Mouse (Mus musculus) induced T-regulatory cell, adult 2 months (primary cell): Measurements from ENCODE around the gene Arf6.

Source experiments
- DNase-seq: peaks from one replicate; pipeline ENCODE4 v3.0.0-alpha.2; 2012; ENCODE audit warnings: low read depth

The Arf6 gene

DNA sequence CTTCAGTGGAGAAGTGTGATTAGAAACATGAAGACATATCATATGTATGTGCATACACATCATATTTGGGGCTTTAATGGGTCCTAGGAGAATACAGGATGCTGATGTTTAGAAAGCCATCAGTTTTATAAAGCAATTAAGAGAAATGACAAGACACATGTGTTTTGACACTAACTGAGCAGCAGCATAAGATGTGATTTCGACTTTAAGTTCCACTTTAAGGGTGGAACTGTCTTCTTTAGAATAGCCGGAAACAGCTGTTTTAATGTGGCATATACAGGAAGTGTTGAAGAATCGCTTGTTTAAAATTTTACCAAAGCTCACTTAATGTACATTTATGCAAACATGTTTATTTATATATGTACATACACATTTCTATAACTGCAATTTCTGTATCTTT lies 41.4 kb downstream of the Arf6 start:
- DNase-seq: peak; percentile 68

DNA sequence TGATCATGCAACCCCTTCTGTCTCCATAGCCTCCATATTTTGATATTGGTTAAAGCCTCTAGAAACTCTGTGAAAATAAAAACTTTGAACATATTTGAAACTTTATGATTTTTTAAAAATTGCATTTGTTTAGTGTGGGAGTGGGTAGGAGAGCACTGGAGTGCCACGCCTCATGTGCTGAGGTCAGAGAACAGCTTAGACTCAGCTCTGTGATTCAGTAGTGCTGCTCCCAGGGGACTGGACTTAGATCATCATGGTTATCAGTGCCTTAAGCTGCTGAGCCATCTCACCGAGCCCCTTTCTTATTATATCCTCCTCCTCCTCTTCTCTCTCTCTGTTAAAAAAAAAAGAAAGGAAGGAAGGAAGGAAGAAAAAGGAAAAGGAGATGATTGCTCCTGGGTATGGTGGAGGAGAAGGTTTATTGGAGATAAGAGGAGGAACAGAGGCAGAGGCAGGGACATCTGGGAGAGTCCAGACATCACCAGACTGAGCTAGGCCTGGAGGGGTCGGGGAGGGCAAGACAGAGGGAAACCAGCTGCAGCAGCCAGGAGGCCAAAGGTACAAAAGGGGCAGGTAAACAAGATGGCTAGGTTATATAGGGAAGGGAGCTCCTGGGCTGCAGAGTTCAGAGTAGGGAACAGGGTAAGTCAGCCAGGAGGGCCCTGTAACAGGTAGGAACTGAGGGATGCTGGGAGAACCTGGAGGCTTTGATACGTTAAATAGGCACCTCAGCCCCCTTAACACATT lies 43.0 kb downstream of the Arf6 start:
- no peak for DNase-seq

DNA sequence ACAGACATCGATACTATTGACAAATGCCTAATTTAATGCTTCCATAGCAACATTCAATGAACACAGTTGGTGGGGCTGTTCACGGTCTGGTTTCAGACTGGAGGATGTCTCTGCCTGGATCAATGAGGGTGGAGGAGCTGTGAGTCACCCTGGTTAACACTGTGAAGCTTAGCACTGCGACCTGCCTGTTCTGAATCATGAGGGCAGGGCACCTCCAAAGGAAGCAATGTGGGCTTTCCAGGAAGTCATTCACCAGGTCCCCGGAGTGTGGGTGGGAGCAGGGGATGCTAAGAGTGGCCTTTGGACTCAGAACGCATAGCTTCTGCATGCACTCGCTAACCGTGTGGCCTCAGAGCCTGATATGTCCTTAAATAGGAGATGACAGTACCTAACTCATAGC lies 44.8 kb downstream of the Arf6 start:
- DNase-seq: peak; percentile 65

DNA sequence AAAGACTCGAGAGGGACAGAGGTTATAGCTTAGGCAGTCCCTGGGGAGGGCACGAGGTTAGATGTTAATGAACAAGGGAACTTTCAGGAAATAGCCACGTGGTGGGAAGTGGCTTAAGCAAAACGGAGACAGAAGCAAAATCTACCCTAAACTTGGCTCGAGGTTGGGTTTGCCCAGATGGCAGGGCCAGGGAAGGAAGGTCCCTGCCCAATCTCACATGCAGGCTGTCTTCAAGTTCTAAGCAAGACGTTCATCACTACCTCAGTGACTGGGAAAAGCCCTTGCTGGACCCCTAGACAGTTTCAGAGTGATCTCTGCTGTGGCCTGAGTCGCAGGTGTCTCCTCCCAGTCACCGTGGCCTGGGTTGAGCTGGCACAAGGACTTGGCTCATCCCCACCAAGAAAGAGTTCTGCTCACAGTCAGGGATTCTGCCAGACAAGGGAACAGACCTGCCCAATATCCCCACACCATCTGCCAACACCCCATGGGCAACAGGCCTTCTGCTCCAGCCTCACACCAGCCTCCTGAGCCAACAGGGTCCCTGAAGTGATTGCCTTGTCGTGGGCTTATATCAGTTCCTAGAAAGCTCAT lies 45.8 kb downstream of the Arf6 start:
- DNase-seq: no peak

DNA sequence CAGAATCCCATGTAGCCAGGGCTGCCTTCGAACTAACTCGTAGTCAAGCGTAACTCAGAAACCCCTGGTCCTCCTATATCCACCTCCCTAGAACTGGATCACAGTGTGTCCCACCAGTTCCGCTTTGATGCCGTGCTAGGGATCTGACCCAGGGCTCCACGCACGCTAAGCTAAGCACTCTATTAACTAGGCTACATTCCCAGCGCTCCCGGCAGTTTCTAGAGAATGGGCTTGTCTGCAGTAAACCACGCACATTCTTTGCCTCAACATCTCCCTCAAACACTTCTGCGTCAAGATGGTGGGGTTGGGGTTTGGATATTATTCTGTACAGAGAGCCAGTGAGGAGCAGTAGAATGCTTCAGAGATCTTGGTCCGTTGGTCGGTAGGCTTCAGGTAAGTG lies 46.7 kb downstream of the Arf6 start:
- DNase-seq: no peak

DNA sequence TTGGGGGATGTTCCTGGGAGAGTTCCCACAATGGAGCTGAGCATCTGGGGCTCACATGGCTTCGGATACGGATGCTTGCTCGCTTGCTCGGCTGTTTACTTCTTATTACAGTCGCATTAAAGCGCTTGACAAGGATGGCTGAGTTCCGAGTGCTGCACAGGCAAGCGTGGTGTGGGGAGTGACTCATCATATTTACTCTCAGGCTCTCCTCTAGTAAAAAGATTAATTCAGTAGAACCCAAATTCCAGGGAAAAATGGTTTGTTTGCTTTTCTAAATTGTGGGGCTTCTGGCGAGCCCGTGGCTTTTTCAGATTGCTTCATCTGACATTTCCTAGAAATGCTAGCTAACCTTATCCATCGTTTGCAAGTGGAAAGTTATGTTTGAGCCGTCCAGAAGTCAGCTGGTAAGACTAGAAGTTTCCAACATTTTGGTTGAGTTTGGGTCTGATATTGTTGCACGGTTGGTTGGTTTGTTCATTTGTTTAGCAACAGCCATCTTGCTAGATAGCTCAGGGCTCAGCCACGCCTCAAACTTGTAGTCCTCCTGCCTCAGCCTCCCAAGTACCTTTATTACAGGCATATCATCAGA lies 47.2 kb downstream of the Arf6 start:
- no peak for DNase-seq

DNA sequence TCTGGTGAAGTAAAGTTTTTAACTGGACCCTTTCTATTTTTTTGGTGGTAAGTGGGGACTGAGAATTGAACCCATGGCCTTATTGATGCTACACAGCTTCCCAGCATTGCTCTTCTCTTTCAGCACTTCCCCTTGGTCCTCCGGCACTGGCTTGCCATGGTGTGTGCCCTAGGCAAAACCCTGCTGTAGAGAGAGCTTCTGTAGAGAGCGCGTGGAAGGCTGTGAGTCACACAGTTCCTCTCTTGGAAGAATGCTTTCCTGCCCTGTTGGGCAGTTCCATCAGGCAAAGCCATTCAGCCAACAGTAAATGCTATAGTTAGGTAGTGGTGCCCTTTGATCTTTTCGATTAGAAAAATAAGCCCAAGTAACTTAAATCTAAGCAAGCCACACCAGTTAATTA lies 47.7 kb downstream of the Arf6 start:
- no peak for DNase-seq

DNA sequence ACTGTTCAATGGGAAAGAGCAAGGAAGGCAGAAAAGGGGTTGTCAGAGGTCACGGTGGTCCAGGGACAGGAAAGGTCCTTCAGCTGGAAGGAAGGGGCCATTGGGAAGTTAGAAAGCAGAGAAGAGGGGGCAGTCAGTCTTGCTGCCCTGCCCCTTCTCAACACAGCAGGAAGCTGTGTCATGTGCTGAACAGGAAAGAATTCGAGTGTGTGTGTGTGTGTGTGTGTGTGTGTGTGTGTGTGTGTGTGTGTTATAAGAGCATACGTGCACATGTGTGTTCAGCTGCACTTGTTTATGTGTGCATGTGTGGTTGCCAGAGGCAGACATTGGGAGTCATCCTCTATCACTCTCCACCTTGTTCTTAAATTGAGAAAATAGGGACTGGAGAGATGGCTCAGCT lies 48.8 kb downstream of the Arf6 start:
- DNase-seq: no peak

DNA sequence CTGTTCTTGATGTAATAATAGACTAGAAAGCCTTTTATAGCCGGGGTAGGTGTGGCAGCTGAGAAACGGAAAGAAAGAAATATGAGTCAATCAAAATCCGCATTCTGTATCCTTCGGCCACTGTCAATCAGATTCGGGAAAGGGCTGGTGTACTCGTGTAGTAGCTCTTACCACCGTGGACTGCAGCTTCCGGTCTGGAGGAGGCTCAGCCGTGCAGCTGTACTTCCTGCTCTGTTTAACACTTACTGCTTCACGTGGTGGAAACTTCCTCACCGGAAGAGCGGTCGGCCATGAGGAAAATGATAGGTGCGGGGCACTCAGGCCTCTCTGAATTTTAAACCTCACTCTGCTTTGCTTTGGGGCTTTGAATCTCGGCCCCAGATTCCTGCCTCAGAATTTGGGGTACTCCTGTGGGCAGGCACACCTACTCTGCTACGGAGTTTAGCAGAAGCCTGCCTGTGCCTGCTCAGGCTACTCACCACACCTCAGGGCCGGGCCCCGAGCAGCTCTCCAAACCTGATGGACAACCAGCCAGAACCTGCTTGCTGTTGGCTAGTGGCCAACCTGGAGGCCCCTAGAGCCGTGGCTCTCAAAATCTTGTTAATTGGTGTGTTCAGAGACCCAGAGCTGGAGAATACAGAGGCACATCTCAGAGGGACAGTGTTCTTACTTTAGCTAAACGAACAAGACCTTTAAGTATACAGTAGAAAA lies 51.0 kb downstream of the Arf6 start:
- peak; percentile 88 for DNase-seq
